Mouse (Mus musculus) CH12.LX (cell line): ENCODE measurements at regions not wholly inside any gene's neighbourhood (a gene's known extent, or its start where the extent isn't known, plus 50 kb on each side); places are given as distances from the start of the nearest gene placed in this dataset.

Experiments used
- DNase-seq: peaks from one replicate; pipeline ENCODE4 v3.0.0-alpha.2; 2013; ENCODE audit errors: extremely low read depth
- H3K27ac ChIP-seq: 2 replicates; pipeline ENCODE4 v1.5.1; 2012; ENCODE audit warnings: low read depth, mild to moderate bottlenecking, control low read depth, moderate library complexity; ENCODE audit not compliant: insufficient read depth
- H3K27me3 ChIP-seq: replicated peaks from 2 replicates; pipeline ENCODE3; 2012; ENCODE audit warnings: inconsistent platforms
- H3K36me3 ChIP-seq, 2 experiments: replicated peaks in 1 of 2; 2 replicates each; pipeline versions ENCODE3 to v1.6.1; 2012; ENCODE audit warnings: inconsistent platforms in 1 of 2, low read length in 1 of 2, mild to moderate bottlenecking in 1 of 2, mixed read lengths in 1 of 2, moderate library complexity in 1 of 2; ENCODE audit not compliant: control insufficient read depth in 1 of 2, insufficient read depth in 1 of 2
- H3K4me1 ChIP-seq, 2 experiments: 2 replicates each; pipeline ENCODE4 v1.6.1; 2012; ENCODE audit warnings: inconsistent platforms in 1 of 2, moderate library complexity in 1 of 2; ENCODE audit not compliant: insufficient read depth in 2 of 2, control insufficient read depth in 1 of 2
- H3K4me2 ChIP-seq: 2 replicates; pipeline ENCODE4 v1.6.1; 2012; ENCODE audit warnings: low read depth, mild to moderate bottlenecking, control low read depth; ENCODE audit not compliant: poor library complexity, insufficient read depth, severe bottlenecking
- H3K4me3 ChIP-seq, 3 experiments: fragments of 150-350 bp in 1 of 3; sonication (generic) in 1 of 3; replicated peaks in 1 of 3; 2 replicates each; pipeline versions ENCODE3 to v1.5.1; 2011 to 2012; ENCODE audit warnings: low read depth in 2 of 3, low read length in 2 of 3, mild to moderate bottlenecking in 2 of 3, moderate library complexity in 2 of 3, control low read depth in 1 of 3, improper control_type of control experiment in 1 of 3, inconsistent platforms in 1 of 3, mixed read lengths in 1 of 3; ENCODE audit not compliant: poor library complexity in 1 of 3
- H3K79me2 ChIP-seq: replicated peaks from 2 replicates; pipeline ENCODE4 v1.6.1; 2012; ENCODE audit warnings: mild to moderate bottlenecking, moderate library complexity; ENCODE audit not compliant: control insufficient read depth, poor library complexity, insufficient read depth, severe bottlenecking; ENCODE audit errors: extremely low read depth
- H3K9ac ChIP-seq: 2 replicates; pipeline ENCODE4 v1.6.1; 2012; ENCODE audit warnings: low read depth, mild to moderate bottlenecking, control low read depth, moderate library complexity; ENCODE audit not compliant: insufficient read depth
- H3K9me3 ChIP-seq: replicated peaks from 2 replicates; pipeline ENCODE3; 2012; ENCODE audit warnings: low read length, inconsistent platforms, mixed read lengths
- CHD1 ChIP-seq: IDR thresholded peaks from 2 replicates; pipeline ENCODE4 v1.6.1; 2012; ENCODE audit warnings: low read depth, low read length, improper control_type of control experiment, inconsistent platforms
- CHD2 ChIP-seq: IDR thresholded peaks from 2 replicates; pipeline ENCODE4 v1.6.1; 2011; ENCODE audit warnings: low read length, improper control_type of control experiment
- E2F4 ChIP-seq: IDR thresholded peaks from 2 replicates; pipeline ENCODE4 v1.6.1; 2011; ENCODE audit warnings: low read depth, low read length, improper control_type of control experiment; ENCODE audit not compliant: insufficient replicate concordance
- ETS1 ChIP-seq: conservative IDR thresholded peaks from 2 replicates; pipeline ENCODE4 v1.6.1; 2012; ENCODE audit warnings: low read depth, mild to moderate bottlenecking, inconsistent platforms, low read length, improper control_type of control experiment, moderate library complexity
- HCFC1 ChIP-seq: IDR thresholded peaks from 2 replicates; pipeline ENCODE4 v1.6.1; 2012; ENCODE audit warnings: low read depth, mild to moderate bottlenecking, inconsistent platforms, low read length, improper control_type of control experiment
- JUN ChIP-seq: IDR thresholded peaks from 2 replicates; pipeline ENCODE4 v1.6.1; 2011; ENCODE audit warnings: low read depth, mild to moderate bottlenecking, low read length, improper control_type of control experiment, moderate library complexity; ENCODE audit not compliant: insufficient read depth
- JUND ChIP-seq: conservative IDR thresholded peaks from 2 replicates; pipeline ENCODE4 v1.6.1; 2011; ENCODE audit warnings: low read depth, low read length, improper control_type of control experiment
- KAT2A ChIP-seq: IDR thresholded peaks from 2 replicates; pipeline ENCODE4 v1.6.1; 2012; ENCODE audit warnings: low read length, improper control_type of control experiment, inconsistent platforms; ENCODE audit not compliant: insufficient replicate concordance
- MAFK ChIP-seq: IDR thresholded peaks from 2 replicates; pipeline ENCODE4 v1.6.1; 2011; ENCODE audit warnings: low read length, improper control_type of control experiment; ENCODE audit not compliant: insufficient replicate concordance
- MXI1 ChIP-seq: IDR thresholded peaks from 2 replicates; pipeline ENCODE4 v1.6.1; 2011; ENCODE audit warnings: mild to moderate bottlenecking, low read depth, low read length, improper control_type of control experiment
- MYC ChIP-seq: IDR thresholded peaks from 2 replicates; pipeline ENCODE4 v1.6.1; 2011; ENCODE audit warnings: low read depth, mild to moderate bottlenecking, improper control_type of control experiment, low read length
- NRF1 ChIP-seq: IDR thresholded peaks from 2 replicates; pipeline ENCODE4 v1.6.1; 2014; ENCODE audit warnings: low read depth, mild to moderate bottlenecking, inconsistent platforms, low read length, improper control_type of control experiment, moderate library complexity
- POLR2A ChIP-seq: IDR thresholded peaks from 2 replicates; pipeline ENCODE4 v1.6.1; 2011; ENCODE audit warnings: low read depth, mild to moderate bottlenecking, improper control_type of control experiment, low read length
- POLR2AphosphoS2 ChIP-seq: IDR thresholded peaks from 2 replicates; pipeline ENCODE4 v1.6.1; 2011; ENCODE audit warnings: low read depth, low read length, improper control_type of control experiment
- RAD21 ChIP-seq: IDR thresholded peaks from 2 replicates; pipeline ENCODE4 v1.6.1; 2011; ENCODE audit warnings: low read depth, mild to moderate bottlenecking, low read length, improper control_type of control experiment, moderate library complexity
- RCOR1 ChIP-seq: conservative IDR thresholded peaks from 2 replicates; pipeline ENCODE4 v1.6.1; 2012; ENCODE audit warnings: low read depth, mild to moderate bottlenecking, inconsistent platforms, low read length, improper control_type of control experiment
- SIN3A ChIP-seq: IDR thresholded peaks from 2 replicates; pipeline ENCODE4 v1.6.1; 2012; ENCODE audit warnings: low read length, improper control_type of control experiment, inconsistent platforms
- SMC3 ChIP-seq: IDR thresholded peaks from 2 replicates; pipeline ENCODE4 v1.6.1; 2011; ENCODE audit warnings: low read depth, low read length, improper control_type of control experiment
- TBP ChIP-seq: conservative IDR thresholded peaks from 2 replicates; pipeline ENCODE4 v1.6.1; 2011; ENCODE audit warnings: low read depth, low read length, improper control_type of control experiment
- UBTF ChIP-seq: IDR thresholded peaks from 2 replicates; pipeline ENCODE4 v1.6.1; 2012; ENCODE audit warnings: low read depth, mild to moderate bottlenecking, inconsistent platforms, low read length, improper control_type of control experiment, moderate library complexity
- USF2 ChIP-seq: conservative IDR thresholded peaks from 2 replicates; pipeline ENCODE4 v1.6.1; 2011; ENCODE audit warnings: low read depth, low read length, improper control_type of control experiment
- ZC3H11A ChIP-seq: IDR thresholded peaks from 2 replicates; pipeline ENCODE4 v1.6.1; 2012; ENCODE audit warnings: low read depth, mild to moderate bottlenecking, inconsistent platforms, low read length, improper control_type of control experiment
- ZMIZ1 ChIP-seq: IDR thresholded peaks from 2 replicates; pipeline ENCODE4 v1.6.1; 2012; ENCODE audit warnings: low read depth, mild to moderate bottlenecking, inconsistent platforms, low read length, improper control_type of control experiment
- ZNF384 ChIP-seq: IDR thresholded peaks from 2 replicates; pipeline ENCODE4 v1.6.1; 2012; ENCODE audit warnings: low read depth, low read length, improper control_type of control experiment, inconsistent platforms
- dilution Hi-C: fragments of 300-500 bp; cut with MboI; formaldehyde crosslinking; loops from 2 replicates; pipeline ENCODE4 v1.14.3; 2020; ENCODE audit warnings: low sequenced_read_pairs; ENCODE audit not compliant: extremely low pct_unique_long_range_greater_than_20kb, extremely low pct_ligation_motif_present
- in situ Hi-C: fragments of 300-500 bp; cut with MboI; formaldehyde crosslinking; loops from 3 replicates; pipeline ENCODE4 v1.14.3; 2019; ENCODE audit warnings: low sequenced_read_pairs, low pct_ligation_motif_present, low pct_unique_long_range_greater_than_20kb, mixed read lengths

- no peak overlapping the region for H3K9ac ChIP-seq
- dilution Hi-C loops (no loop called here), in situ Hi-C loops (no loop called here)
- H3K4me3 ChIP-seq: no peak overlapping the region
- no peaks in the 10 kb centered on the region for H3K9me3 ChIP-seq
- H3K27ac ChIP-seq: no peak overlapping the region
- TF ChIP-seq RAD21 (no peak), POLR2A (no peak), USF2 (no peak), HCFC1 (no peak), JUND (no peak), JUN (no peak), ZMIZ1 (no peak), NRF1 (no peak), CHD2 (no peak), RCOR1 (no peak), CHD1 (no peak), ZC3H11A (no peak), KAT2A (no peak), UBTF (no peak), POLR2AphosphoS2 (no peak), SIN3A (no peak), E2F4 (no peak), MAFK (no peak)
- H3K4me1 ChIP-seq: peaks cover 0 to 17% of the 10 kb centered on the region in 2 experiments; a peak in 2 of 4 replicates
- no peak overlapping the region for H3K4me2 ChIP-seq
- no peaks in the 10 kb centered on the region for H3K27me3 ChIP-seq
- no peaks in the 10 kb centered on the region for H3K79me2 ChIP-seq
- no peaks in the 10 kb centered on the region for H3K36me3 ChIP-seq
- no peak for DNase-seq
Observed at GRCm38 (mm10) chr16:93048418-93048932, 222.5 kb upstream of the Runx1 start.

- H3K36me3 ChIP-seq: no peaks in the 10 kb centered on the region
- dilution Hi-C loops (no loop called here), in situ Hi-C loops (no loop called here)
- no peak overlapping the region for H3K27ac ChIP-seq
- no peaks in the 10 kb centered on the region for H3K27me3 ChIP-seq
- no peaks in the 10 kb centered on the region for H3K9me3 ChIP-seq
- DNase-seq: peak; percentile 28
- TF ChIP-seq POLR2AphosphoS2 (no peak), SMC3 (no peak), MAFK (no peak), CHD1 (no peak), TBP (no peak), SIN3A (no peak), ETS1 (no peak), MYC (no peak), MXI1 (no peak), RCOR1 (no peak), USF2 (no peak), ZNF384 (no peak), HCFC1 (no peak), ZC3H11A (no peak)
- H3K4me3 ChIP-seq: no peak overlapping the region
- peaks cover 0 to 12% of the 10 kb centered on the region in 2 experiments; a peak in 2 of 4 replicates for H3K4me1 ChIP-seq
- H3K9ac ChIP-seq: no peak overlapping the region
- no peaks in the 10 kb centered on the region for H3K79me2 ChIP-seq
- no peak overlapping the region for H3K4me2 ChIP-seq
Observed at GRCm38 (mm10) chr16:93047594-93047993, 221.6 kb upstream of the Runx1 start.
